Mouse (Mus musculus) heart, postnatal 14 days (tissue): ENCODE measurements at regions not wholly inside any gene's neighbourhood (a gene's known extent, or its start where the extent isn't known, plus 50 kb on each side); places are given as distances from the start of the nearest gene placed in this dataset.
A peak's percentile ranks its signal among the peaks of the same experiment; 100 is the strongest.

Source experiments
- DNase-seq, 2 experiments: peaks; one replicate each; pipeline ENCODE4 v3.0.0; 2021 to 2022
- intact Hi-C: fragments of 180-260 bp; cut with DNase I; formaldehyde crosslinking; loops from one replicate; pipeline ENCODE4 v1.15.1; 2025

DNA sequence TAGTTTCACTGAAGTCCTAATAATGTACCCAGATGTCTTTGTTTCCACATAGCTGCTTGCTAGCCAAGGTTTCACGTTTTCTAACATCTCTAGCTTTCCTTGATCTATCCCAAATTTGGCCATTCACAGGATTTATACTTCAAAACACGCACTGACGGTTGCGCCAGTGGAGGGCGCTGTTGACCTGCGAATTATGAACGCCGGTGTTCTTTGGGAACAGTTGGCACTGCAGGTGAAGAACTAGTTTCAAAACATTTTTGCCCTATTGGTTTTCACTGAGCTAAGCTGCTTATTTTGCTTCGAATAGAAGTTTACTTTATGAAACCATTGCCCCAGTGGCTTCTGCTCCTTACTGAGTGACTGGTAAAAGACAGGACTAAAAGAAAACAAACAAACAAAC, 76.7 kb upstream of the Slitrk3 start:
- intact Hi-C loops: no loop called here
- DNase-seq: peak; percentile 12 to 34

DNA sequence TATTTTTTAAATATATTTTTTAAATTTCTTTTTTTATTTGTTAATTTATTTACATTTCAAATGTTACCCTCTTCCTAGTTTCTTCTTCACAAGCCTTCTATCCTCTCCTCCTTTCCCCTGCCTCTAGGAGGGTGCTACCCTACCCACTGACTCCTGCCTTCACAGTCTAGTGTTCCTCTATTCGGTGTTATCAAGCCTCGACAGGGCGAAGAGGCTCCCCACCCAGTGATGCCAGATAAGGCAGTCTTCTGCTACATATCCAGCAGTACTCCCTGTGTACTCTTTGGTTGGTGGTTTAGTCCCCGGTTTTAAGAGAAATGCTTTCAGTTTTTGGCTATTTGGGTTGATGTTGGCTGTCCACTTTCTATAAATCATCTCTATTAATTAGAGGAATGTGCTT, 67.5 kb upstream of the Slitrk3 start:
- no peak for DNase-seq
- intact Hi-C loops: no loop called here

DNA sequence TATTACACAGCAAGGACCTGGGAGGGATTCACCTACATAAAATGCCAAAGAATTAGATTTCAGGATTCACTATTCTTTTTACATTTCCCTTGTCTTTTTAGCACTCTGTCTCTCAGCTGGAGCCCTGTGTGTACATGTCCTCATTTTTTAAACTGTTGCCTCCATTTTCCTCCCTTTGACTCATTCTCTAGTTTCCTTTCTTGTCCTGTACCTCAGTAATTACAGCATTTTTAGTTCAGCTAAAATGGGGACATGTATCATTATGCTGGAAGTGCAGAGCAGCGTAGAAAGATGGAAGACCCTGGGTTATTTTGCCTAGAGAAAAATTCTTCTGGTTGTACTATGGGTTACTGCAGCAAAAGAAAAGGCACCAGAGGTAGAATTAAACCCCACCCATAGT, 51.5 kb upstream of the Slitrk3 start:
- DNase-seq: no peak
- intact Hi-C loops: no loop called here
